Mouse (Mus musculus): ENCODE data around the gene Sash1.

The Sash1 gene

GRCm38 (mm10) chr10:8902412-8902811 is 16.5 kb upstream of the Sash1 start:
- no peak for DNase-seq (ENCODE audit: low spot score in 2 of 2)

DNA sequence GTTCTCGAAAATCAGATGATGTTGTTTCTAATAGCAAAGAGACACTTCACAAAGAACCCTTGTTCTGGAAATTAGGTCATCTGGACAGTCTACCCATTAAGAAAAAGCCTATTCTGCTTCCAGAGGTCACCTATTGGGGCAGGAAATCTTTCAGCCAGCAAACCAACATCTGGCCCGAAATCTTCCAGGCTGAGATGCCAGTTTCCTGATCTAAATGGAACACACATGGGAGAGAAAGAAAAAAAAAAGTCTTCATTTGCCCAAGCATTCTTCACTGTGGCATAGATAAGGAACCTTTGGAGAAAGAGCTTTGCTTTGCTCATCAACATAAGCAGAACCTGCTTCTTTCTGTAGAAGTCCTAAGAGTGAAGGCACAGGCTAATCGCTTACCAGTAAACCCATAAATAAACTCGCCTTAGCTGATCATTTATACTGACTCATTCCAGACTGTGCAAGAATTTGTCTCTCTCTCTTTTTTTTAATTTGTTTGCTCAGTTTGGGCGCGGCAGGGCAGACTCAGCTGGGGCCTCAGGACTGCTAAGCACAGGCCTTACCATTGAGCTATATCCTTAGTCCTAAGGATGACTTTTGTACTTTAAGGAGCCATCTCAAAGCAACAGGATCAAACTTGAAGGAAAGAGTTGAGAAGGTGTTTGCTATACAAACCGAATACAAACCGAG is 13.1 kb upstream of the Sash1 start:
- no peak for DNase-seq (ENCODE audit: low spot score in 2 of 2)

- DNase-seq (ENCODE audit: low spot score in 2 of 2) = no peak
Observed at GRCm38 (mm10) chr10:8898099-8898777, 12.4 kb upstream of the Sash1 start.

DNA sequence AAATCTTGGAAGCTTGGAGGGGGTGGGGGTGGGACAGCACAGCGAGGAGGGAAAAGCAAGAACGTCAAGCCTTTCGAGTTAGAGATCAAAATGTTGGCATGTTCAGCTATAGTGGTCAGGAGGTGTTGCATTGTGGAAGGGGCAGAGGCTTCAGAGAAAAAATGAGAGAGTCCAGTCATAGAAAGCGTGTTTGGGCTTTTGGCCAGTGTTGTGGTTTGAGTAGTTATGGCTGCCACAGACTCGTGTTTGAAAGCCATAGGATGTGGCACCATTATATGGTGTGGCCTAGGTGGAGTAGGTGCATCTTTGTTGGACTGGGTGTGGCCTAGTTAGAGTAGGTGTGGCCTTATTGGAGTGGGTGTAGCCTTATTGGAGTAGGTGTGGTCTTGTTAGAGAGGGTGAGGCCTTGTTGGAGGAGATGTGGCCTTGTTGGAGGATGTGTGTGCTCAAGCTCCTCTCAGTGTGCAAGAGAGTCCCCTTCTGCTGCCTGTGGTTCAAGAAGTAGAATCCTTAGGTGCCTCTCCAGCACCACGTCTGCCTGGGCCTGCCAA is 9.2 kb upstream of the Sash1 start:
- no peak for DNase-seq (ENCODE audit: low spot score in 2 of 2)

GRCm38 (mm10) chr10:8890511-8890910 is 4.6 kb upstream of the Sash1 start:
- no peak for DNase-seq (ENCODE audit: low spot score in 2 of 2)

- no peak for DNase-seq (ENCODE audit: low spot score in 2 of 2)
Observed at GRCm38 (mm10) chr10:8889341-8889740, 3.5 kb upstream of the Sash1 start.

DNA sequence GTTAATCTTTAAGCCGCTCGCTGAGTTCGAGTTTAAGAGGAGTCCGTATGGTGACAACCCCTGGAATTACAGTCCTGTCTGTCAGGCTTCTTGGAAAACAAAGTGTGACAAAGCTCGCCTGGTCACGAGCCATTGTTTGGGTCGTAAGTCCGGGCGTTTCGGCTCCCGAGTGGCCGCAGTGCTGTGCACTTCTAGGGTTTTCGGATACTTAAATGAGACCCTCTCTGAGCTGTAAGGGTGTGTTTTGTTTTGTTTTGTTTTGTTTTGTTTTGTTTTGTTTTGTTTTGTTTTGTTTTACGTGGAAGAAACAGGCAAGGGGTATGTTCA is 621 bp upstream of the Sash1 start:
- DNase-seq (ENCODE audit: low spot score in 2 of 2) = no peak

DNA sequence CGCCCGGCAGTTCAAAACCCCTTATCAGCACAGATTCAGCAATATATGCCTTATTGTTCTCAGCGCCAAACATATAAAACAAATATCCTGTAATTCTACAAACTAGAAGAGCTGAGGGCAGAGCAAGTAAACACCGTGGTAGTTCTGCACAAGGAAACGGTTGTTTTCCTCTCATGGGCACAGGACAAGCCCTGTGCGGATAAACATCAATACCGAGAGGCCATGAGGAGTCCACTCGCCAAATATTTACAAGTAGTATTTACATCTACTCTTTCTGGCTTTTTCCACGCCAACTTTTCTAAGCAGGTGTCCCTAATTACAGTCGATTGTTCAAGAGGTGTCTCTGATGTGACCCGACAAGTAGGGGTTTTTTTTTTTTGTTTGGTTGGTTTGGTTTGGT is 669 bp downstream of the Sash1 start:
- DNase-seq (ENCODE audit: low spot score in 2 of 2) = no peak

- DNase-seq (ENCODE audit: low spot score in 2 of 2) = no peak
Observed at GRCm38 (mm10) chr10:8884565-8884964, 1.3 kb downstream of the Sash1 start.

GRCm38 (mm10) chr10:8883686-8884085 is 2.2 kb downstream of the Sash1 start:
- DNase-seq (ENCODE audit: low spot score in 2 of 2) = no peak

DNA sequence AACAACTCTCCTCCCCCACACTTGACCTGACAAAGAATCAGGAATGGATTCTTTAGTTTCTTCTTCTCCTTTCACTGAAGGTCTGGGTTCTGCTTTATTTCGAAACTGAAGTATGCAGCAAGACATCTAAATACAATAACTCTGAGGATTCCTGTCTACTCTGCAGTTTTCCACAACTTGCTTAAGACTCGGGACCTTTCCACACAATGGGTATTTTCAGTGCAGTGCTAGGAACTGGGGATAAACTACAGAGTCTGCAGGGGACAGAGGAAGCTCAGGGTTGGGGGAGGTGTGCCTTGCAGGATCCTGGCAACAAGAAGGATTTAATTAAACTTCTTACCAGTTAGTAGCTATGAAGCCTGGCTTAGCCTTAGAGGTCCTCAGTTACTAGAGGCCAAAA is 4.1 kb downstream of the Sash1 start:
- DNase-seq (ENCODE audit: low spot score in 2 of 2) = no peak

- no peak for DNase-seq (ENCODE audit: low spot score in 2 of 2)
Observed at GRCm38 (mm10) chr10:8880950-8881675, 4.8 kb downstream of the Sash1 start.

GRCm38 (mm10) chr10:8878824-8879223 is 7.0 kb downstream of the Sash1 start:
- DNase-seq (ENCODE audit: low spot score in 2 of 2) = no peak

DNA sequence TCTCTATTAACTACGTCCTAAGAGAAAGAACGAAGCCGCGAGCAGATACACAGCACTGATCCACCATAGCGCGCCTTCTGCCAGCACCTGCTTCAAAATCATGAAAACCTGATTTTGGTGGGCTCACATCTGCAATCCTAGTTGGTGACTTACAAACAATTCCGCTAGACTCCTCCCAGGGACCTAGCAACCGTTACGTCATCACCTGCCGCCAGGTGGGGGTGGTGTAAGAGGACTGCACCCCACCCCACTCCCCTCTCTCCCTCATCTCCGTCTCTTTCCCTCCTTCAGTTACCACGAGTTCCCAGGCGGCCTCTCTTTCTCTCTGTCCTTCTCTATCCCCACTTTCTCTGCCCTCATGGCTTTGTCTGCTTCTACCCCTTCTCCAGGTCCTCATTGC is 7.5 kb downstream of the Sash1 start:
- DNase-seq (ENCODE audit: low spot score in 2 of 2) = no peak

DNA sequence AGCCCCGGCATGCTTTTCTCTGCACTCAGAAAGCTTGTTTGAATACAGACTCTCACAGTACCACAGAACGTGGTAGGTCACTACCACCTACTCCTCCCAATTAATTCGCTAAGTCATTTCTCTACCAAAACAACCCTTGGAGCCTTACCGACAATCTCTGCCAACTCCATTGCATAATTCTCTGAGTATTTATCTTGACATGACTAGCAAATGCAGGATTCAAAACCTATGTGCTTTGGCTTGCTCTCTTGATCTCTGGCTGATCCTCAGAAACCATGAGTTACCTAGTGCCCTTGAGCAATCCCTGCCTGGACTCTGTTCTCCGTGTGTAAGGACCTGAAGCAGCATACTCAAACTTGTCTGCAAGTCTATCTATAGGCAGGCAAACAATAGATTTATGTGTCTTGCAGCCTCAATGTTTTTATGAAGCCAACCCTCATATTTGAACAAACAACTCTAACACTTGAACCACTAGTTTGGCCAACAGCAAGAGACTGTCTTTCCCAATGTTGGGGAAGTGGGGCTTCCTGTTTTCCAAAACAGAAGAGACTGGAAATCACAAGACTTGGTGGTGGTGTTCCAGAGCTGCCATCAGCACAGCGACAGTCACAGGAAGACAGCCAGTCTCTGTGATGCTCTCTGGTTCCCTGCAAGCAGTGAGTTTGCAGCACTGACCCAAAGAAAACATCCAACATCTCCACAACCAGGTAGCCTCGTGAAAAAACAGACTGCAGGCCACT is 12.1 kb downstream of the Sash1 start:
- DNase-seq (ENCODE audit: low spot score in 2 of 2) = no peak

DNA sequence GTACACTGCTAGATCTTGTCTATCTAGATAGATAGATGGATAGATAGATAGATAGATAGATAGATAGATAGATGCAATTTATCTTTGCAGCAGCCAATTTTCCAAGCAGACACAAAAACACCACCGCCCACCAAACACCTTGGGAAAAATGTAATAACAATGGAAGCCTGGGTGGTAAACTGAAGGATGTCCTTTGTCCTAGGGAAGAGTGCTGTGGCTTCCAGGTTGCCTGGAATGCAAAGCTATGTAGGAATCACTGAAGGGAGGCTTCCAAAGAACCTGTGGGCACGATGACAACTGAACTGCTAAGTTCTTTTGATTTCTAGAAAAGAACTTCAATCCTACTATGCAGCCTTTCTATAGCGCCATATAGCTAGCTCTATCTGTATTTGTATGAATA is 13.1 kb downstream of the Sash1 start:
- DNase-seq (ENCODE audit: low spot score in 2 of 2) = no peak

- DNase-seq (ENCODE audit: low spot score in 2 of 2) = no peak
Observed at GRCm38 (mm10) chr10:8871935-8872334, 13.9 kb downstream of the Sash1 start.

GRCm38 (mm10) chr10:8870368-8870767 is 15.5 kb downstream of the Sash1 start:
- DNase-seq (ENCODE audit: low spot score in 2 of 2) = no peak

GRCm38 (mm10) chr10:8866062-8866642 is 19.7 kb downstream of the Sash1 start:
- no peak for DNase-seq (ENCODE audit: low spot score in 2 of 2)

DNA sequence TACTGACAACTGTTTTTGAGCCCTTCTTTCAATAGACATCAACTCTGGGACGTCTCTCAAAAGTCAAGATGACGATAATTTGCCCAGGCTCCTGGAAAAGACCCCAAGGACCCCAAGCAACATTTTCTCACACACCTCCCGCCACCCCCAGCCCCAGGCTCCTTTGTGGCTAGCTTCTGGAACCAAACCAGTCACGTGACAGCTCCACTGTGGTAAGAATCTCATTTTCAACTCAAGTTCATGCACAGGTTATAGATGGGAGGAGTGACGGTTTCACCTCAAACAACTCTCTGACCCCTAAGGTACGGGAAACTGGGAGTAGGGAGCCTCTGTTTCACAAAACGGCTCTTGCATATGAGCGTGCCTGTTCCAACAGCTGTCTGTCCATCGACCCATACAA is 25.2 kb downstream of the Sash1 start:
- DNase-seq (ENCODE audit: low spot score in 2 of 2) = no peak

GRCm38 (mm10) chr10:8858718-8859117 is 27.2 kb downstream of the Sash1 start:
- no peak for DNase-seq (ENCODE audit: low spot score in 2 of 2)

DNA sequence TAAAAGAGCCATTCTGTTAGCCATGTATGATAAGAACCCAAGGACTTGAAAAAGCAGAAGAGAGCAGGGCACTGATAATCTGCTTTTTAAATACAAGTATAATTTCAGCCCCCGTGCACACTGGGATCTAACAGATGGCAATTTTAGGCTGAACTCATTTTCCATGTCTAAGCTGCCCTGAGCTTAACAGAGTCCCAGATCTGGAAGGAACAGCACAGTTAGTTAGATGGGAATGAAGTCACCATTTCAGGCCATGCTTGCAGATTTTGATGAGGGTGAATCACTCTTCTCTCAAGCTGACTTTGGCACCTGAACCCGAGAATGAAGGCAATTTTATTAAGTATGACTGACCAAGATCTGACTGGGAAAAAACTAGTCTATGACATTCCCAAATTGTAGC is 28.9 kb downstream of the Sash1 start:
- DNase-seq (ENCODE audit: low spot score in 2 of 2) = no peak

Data from right cerebral cortex, postnatal 10 days (tissue).